Mouse (Mus musculus): ENCODE results near the gene Gm17555.
"Not testable (repeated sequence)": the region's sequence is repeated elsewhere in the genome, so short reads cannot be mapped to it uniquely, and the experiment has no call there.

Gm17555 gene

GRCm38 (mm10) chr2:126214800-126215199 is at the start of gene Gm17555:
Gm17555 (plus strand) TSS chr2:126215100.
- not testable (repeated sequence) for DNase-seq

GRCm38 (mm10) chr2:126165277-126166018 is 49.5 kb upstream of the Gm17555 start:
- DNase-seq, result no peak

GRCm38 (mm10) chr2:126166335-126166734 is 48.6 kb upstream of the Gm17555 start:
- no peak for DNase-seq

- DNase-seq, result no peak
Observed at GRCm38 (mm10) chr2:126166848-126167617, 47.9 kb upstream of the Gm17555 start.

GRCm38 (mm10) chr2:126171427-126171826 is 43.5 kb upstream of the Gm17555 start:
- no peak for DNase-seq

- DNase-seq, result no peak
Observed at GRCm38 (mm10) chr2:126191306-126191705, 23.6 kb upstream of the Gm17555 start.

GRCm38 (mm10) chr2:126192129-126192528 is 22.8 kb upstream of the Gm17555 start:
- DNase-seq, result no peak

GRCm38 (mm10) chr2:126195631-126196356 is 19.1 kb upstream of the Gm17555 start:
- DNase-seq, result no peak

GRCm38 (mm10) chr2:126198971-126199370 is 15.9 kb upstream of the Gm17555 start:
- DNase-seq, result no peak

GRCm38 (mm10) chr2:126211011-126211680 is 3.8 kb upstream of the Gm17555 start:
- DNase-seq, result no peak

GRCm38 (mm10) chr2:126227581-126227980 is 12.7 kb downstream of the Gm17555 start:
- no peak for DNase-seq

GRCm38 (mm10) chr2:126231731-126232130 is 16.8 kb downstream of the Gm17555 start:
- DNase-seq, result no peak

- no peak for DNase-seq
Observed at GRCm38 (mm10) chr2:126236905-126237304, 22.0 kb downstream of the Gm17555 start.

- DNase-seq, result no peak
Observed at GRCm38 (mm10) chr2:126245446-126245845, 30.5 kb downstream of the Gm17555 start.

- no peak for DNase-seq
Observed at GRCm38 (mm10) chr2:126248536-126248935, 33.6 kb downstream of the Gm17555 start.

- no peak for DNase-seq
Observed at GRCm38 (mm10) chr2:126252211-126252610, 37.3 kb downstream of the Gm17555 start.
